Mouse (Mus musculus) erythroid progenitor cell, adult 5-6 weeks (primary cell): Measurements from ENCODE around the gene Gmds. TPM values are rescaled to one million over a fixed set of nuclear protein-coding genes. Genes with fewer than 3 reads are reported as not detected.

Experiments used
- ATAC-seq: replicated peaks from 2 replicates; pipeline ENCODE4 v1.8.0; 2016; ENCODE audit warnings: moderate number of reproducible peaks, mild to moderate bottlenecking, moderate TSS enrichment, inconsistent platforms; ENCODE audit not compliant: poor library complexity, low FRiP score, severe bottlenecking
- total RNA-seq, 2 experiments: library from RNA; stranded (forward) in 1 of 2; stranded (reverse) in 1 of 2; fragments of 150-400 nt in 1 of 2; fragments of 186-747, 209-891 nt in 1 of 2; gene quantifications; 2 replicates each; pipeline versions ENCODE4 v1.2.3 to v1.2.4; 2015 to 2017; ENCODE audit warnings: low replicate concordance in 2 of 2

Gene Gmds
- total RNA-seq, 2 experiments from 2014 or later, result 4.3 to 4.6 TPM

- no peak for ATAC-seq
Measured at GRCm38 (mm10) chr13:32269261-32269660, 69.3 kb downstream of the Gmds start.

- no peak for ATAC-seq
Measured at GRCm38 (mm10) chr13:32268284-32268683, 70.3 kb downstream of the Gmds start.

GRCm38 (mm10) chr13:32267184-32267775 is 71.3 kb downstream of the Gmds start:
- no peak for ATAC-seq

- ATAC-seq, result no peak
Measured at GRCm38 (mm10) chr13:32266721-32267120, 71.8 kb downstream of the Gmds start.

- ATAC-seq, result no peak
Measured at GRCm38 (mm10) chr13:32256121-32256520, 82.4 kb downstream of the Gmds start.

GRCm38 (mm10) chr13:32252276-32252675 is 86.3 kb downstream of the Gmds start:
- no peak for ATAC-seq

- ATAC-seq, result no peak
Measured at GRCm38 (mm10) chr13:32242200-32242599, 96.3 kb downstream of the Gmds start.

GRCm38 (mm10) chr13:32236269-32236678 is 102.3 kb downstream of the Gmds start:
- ATAC-seq, result no peak

- ATAC-seq, result no peak
Measured at GRCm38 (mm10) chr13:32235046-32235445, 103.5 kb downstream of the Gmds start.

GRCm38 (mm10) chr13:32234019-32234418 is 104.5 kb downstream of the Gmds start:
- peak; percentile 88 for ATAC-seq

GRCm38 (mm10) chr13:32232391-32232790 is 106.1 kb downstream of the Gmds start:
- no peak for ATAC-seq

- ATAC-seq, result no peak
Measured at GRCm38 (mm10) chr13:32231956-32232355, 106.6 kb downstream of the Gmds start.

GRCm38 (mm10) chr13:32227874-32228562 is 110.5 kb downstream of the Gmds start:
- ATAC-seq, result no peak

GRCm38 (mm10) chr13:32217647-32218046 is 120.9 kb downstream of the Gmds start:
- ATAC-seq, result no peak

- no peak for ATAC-seq
Measured at GRCm38 (mm10) chr13:32213702-32214452, 124.7 kb downstream of the Gmds start.

- no peak for ATAC-seq
Measured at GRCm38 (mm10) chr13:32212125-32212524, 126.4 kb downstream of the Gmds start.

GRCm38 (mm10) chr13:32207172-32207908 is 131.2 kb downstream of the Gmds start:
- ATAC-seq, result no peak

GRCm38 (mm10) chr13:32179906-32180305 is 158.6 kb downstream of the Gmds start:
- ATAC-seq, result no peak

GRCm38 (mm10) chr13:32178682-32179081 is 159.9 kb downstream of the Gmds start:
- ATAC-seq, result no peak

GRCm38 (mm10) chr13:32177852-32178453 is 160.6 kb downstream of the Gmds start:
- ATAC-seq, result no peak
